Mouse (Mus musculus): ENCODE results near the gene Rgs1. TPM values are rescaled to one million over a fixed set of nuclear protein-coding genes. Genes with fewer than 3 reads are reported as not detected.
A peak's percentile ranks its signal among the peaks of the same experiment; 100 is the strongest.

Rgs1 gene
- total RNA-seq (2014; rRNA removed), result 0.78 TPM in 1 of 2 replicates, not detected in the other
- not detected in 2 replicates for polyA plus RNA-seq (2015; fragmentation: Nextera tagmentation; extraction: Ambion mirVana)

GRCm38 (mm10) chr1:144248923-144249322 lies at the start of gene Rgs1:
Gene Rgs1, minus strand, starts transcription at chr1:144249242.
- H3K9me3 ChIP-seq (ENCODE audit: low read length), result no peaks in the 10 kb centered on the region
- ATAC-seq (no peak), DNase-seq (ENCODE audit: low spot score) (no peak)
- H3K27ac ChIP-seq, result no peak within 1 kb of the TSS
- H3K9ac ChIP-seq (replicated peaks; ENCODE audit: low read length), result no peak within 1 kb of the TSS
- no peaks in the 10 kb centered on the region for H3K27me3 ChIP-seq (ENCODE audit: insufficient read depth, low read length)
- no peak within 1 kb of the TSS for H3K4me3 ChIP-seq (ENCODE audit: low read length)
- 72% methylated on average over 9 of the region's 9 CpGs for WGBS
- H3K4me1 ChIP-seq (ENCODE audit: insufficient read depth, low read length), result no peaks in the 10 kb centered on the region
- H3K36me3 ChIP-seq (ENCODE audit: insufficient read depth, low read length), result no peaks in the 10 kb centered on the region
- no peak within 1 kb of the TSS for H3K4me2 ChIP-seq (ENCODE audit: low read depth, low read length)
- no peak for TF ChIP-seq CTCF (IDR thresholded peaks at IDR 0.05; ENCODE audit: low read depth)

- Histone ChIP-seq H3K27ac (no peak overlapping the region), H3K9me3 (ENCODE audit: low read length) (no peaks in the 10 kb centered on the region), H3K27me3 (ENCODE audit: insufficient read depth, low read length) (no peaks in the 10 kb centered on the region), H3K36me3 (ENCODE audit: insufficient read depth, low read length) (no peaks in the 10 kb centered on the region), H3K9ac (replicated peaks; ENCODE audit: low read length) (no peak overlapping the region), H3K4me1 (ENCODE audit: insufficient read depth, low read length) (no peaks in the 10 kb centered on the region), H3K4me3 (ENCODE audit: low read length) (no peak overlapping the region), H3K4me2 (ENCODE audit: low read depth, low read length) (no peak overlapping the region)
- TF ChIP-seq CTCF (IDR thresholded peaks at IDR 0.05; ENCODE audit: low read depth), result no peak
- ATAC-seq (no peak), DNase-seq (ENCODE audit: low spot score) (no peak)
- WGBS, result 87% methylated on average over 3 of the region's 3 CpGs
Observed at GRCm38 (mm10) chr1:144283020-144284014, 34.3 kb upstream of the Rgs1 start.

GRCm38 (mm10) chr1:144280056-144280455 lies 31.0 kb upstream of the Rgs1 start:
- TF ChIP-seq CTCF (IDR thresholded peaks at IDR 0.05; ENCODE audit: low read depth), result no peak
- no peak overlapping the region for H3K4me3 ChIP-seq (ENCODE audit: low read length)
- no peaks in the 10 kb centered on the region for H3K27me3 ChIP-seq (ENCODE audit: insufficient read depth, low read length)
- H3K9ac ChIP-seq (replicated peaks; ENCODE audit: low read length), result no peak overlapping the region
- H3K27ac ChIP-seq, result no peak overlapping the region
- no peaks in the 10 kb centered on the region for H3K9me3 ChIP-seq (ENCODE audit: low read length)
- ATAC-seq, result no peak
- WGBS, result 86% methylated on average over 4 of the region's 4 CpGs
- no peaks in the 10 kb centered on the region for H3K4me1 ChIP-seq (ENCODE audit: insufficient read depth, low read length)
- no peaks in the 10 kb centered on the region for H3K36me3 ChIP-seq (ENCODE audit: insufficient read depth, low read length)
- no peak overlapping the region for H3K4me2 ChIP-seq (ENCODE audit: low read depth, low read length)
- DNase-seq (ENCODE audit: low spot score), result no peak

- DNase-seq (ENCODE audit: low spot score) (no peak), ATAC-seq (no peak)
- Histone ChIP-seq H3K27me3 (ENCODE audit: insufficient read depth, low read length) (no peaks in the 10 kb centered on the region), H3K4me1 (ENCODE audit: insufficient read depth, low read length) (no peaks in the 10 kb centered on the region), H3K4me2 (ENCODE audit: low read depth, low read length) (no peak overlapping the region), H3K4me3 (ENCODE audit: low read length) (no peak overlapping the region), H3K9ac (replicated peaks; ENCODE audit: low read length) (no peak overlapping the region), H3K27ac (no peak overlapping the region), H3K9me3 (ENCODE audit: low read length) (no peaks in the 10 kb centered on the region), H3K36me3 (ENCODE audit: insufficient read depth, low read length) (no peaks in the 10 kb centered on the region)
- 91% methylated on average over 2 of the region's 2 CpGs for WGBS
- TF ChIP-seq CTCF (IDR thresholded peaks at IDR 0.05; ENCODE audit: low read depth), result no peak
Observed at GRCm38 (mm10) chr1:144272991-144273390, 23.9 kb upstream of the Rgs1 start.

GRCm38 (mm10) chr1:144269112-144269511 lies 20.1 kb upstream of the Rgs1 start:
- no peak for DNase-seq (ENCODE audit: low spot score)
- ATAC-seq, result no peak

GRCm38 (mm10) chr1:144267471-144268470 lies 18.7 kb upstream of the Rgs1 start:
- 59% methylated on average over 3 of the region's 3 CpGs for WGBS
- Histone ChIP-seq H3K36me3 (ENCODE audit: insufficient read depth, low read length) (no peaks in the 10 kb centered on the region), H3K27ac (no peak overlapping the region)

More at GRCm38 (mm10) chr1:144269112-144269511, 20.1 kb upstream of the Rgs1 start:
- Histone ChIP-seq H3K27me3 (ENCODE audit: insufficient read depth, low read length) (no peaks in the 10 kb centered on the region), H3K27ac (no peak overlapping the region), H3K36me3 (ENCODE audit: insufficient read depth, low read length) (no peaks in the 10 kb centered on the region), H3K4me1 (ENCODE audit: insufficient read depth, low read length) (no peaks in the 10 kb centered on the region), H3K9me3 (ENCODE audit: low read length) (no peaks in the 10 kb centered on the region), H3K9ac (replicated peaks; ENCODE audit: low read length) (no peak overlapping the region), H3K4me2 (ENCODE audit: low read depth, low read length) (no peak overlapping the region), H3K4me3 (ENCODE audit: low read length) (no peak overlapping the region)
- 87% methylated on average over 2 of the region's 2 CpGs for WGBS
- no peak for TF ChIP-seq CTCF (IDR thresholded peaks at IDR 0.05; ENCODE audit: low read depth)

More at GRCm38 (mm10) chr1:144267471-144268470, 18.7 kb upstream of the Rgs1 start:
- H3K27me3 ChIP-seq (ENCODE audit: insufficient read depth, low read length), result no peaks in the 10 kb centered on the region
- H3K4me2 ChIP-seq (ENCODE audit: low read depth, low read length), result no peak overlapping the region
- TF ChIP-seq CTCF (IDR thresholded peaks at IDR 0.05; ENCODE audit: low read depth), result no peak
- H3K4me3 ChIP-seq (ENCODE audit: low read length), result no peak overlapping the region
- DNase-seq (ENCODE audit: low spot score) (peak; percentile 14), ATAC-seq (peak; percentile 43; the same call in 1 of the 2 replicates)
- H3K9me3 ChIP-seq (ENCODE audit: low read length), result no peaks in the 10 kb centered on the region
- no peak overlapping the region for H3K9ac ChIP-seq (replicated peaks; ENCODE audit: low read length)
- H3K4me1 ChIP-seq (ENCODE audit: insufficient read depth, low read length), result no peaks in the 10 kb centered on the region

Data from hindbrain, postnatal 0 days (tissue).